Mouse (Mus musculus) G1E (cell line): ENCODE data around the gene Ninj1.

ENCODE experiments used
- CTCF ChIP-seq: IDR thresholded peaks from 2 replicates; pipeline ENCODE4 v1.5.1; 2012; ENCODE audit warnings: low read depth, low read length, inconsistent platforms, mixed read lengths
- GATA1 ChIP-seq: IDR thresholded peaks from 2 replicates; pipeline ENCODE4 v1.6.1; 2012; ENCODE audit warnings: borderline replicate concordance, low read length, inconsistent platforms, mixed read lengths
- GATA2 ChIP-seq: IDR thresholded peaks from 2 replicates; pipeline ENCODE4 v1.6.1; 2012; ENCODE audit warnings: low read depth, low read length, inconsistent platforms, borderline replicate concordance
- POLR2AphosphoS5 ChIP-seq: IDR thresholded peaks from 2 replicates; pipeline ENCODE4 v1.6.1; 2012; ENCODE audit warnings: low read depth, low read length, inconsistent platforms; ENCODE audit not compliant: insufficient replicate concordance
- TAL1 ChIP-seq: conservative IDR thresholded peaks from 2 replicates; pipeline ENCODE4 v1.6.1; 2012; ENCODE audit warnings: low read depth, low read length, inconsistent platforms, mixed read lengths

GRCm38 (mm10) chr13:49147858-49148226, 39.4 kb upstream of the Ninj1 start, which contains the start of gene Wnk2:
- no peak for TF ChIP-seq CTCF
- TF ChIP-seq TAL1 = no peak
- TF ChIP-seq GATA2 = no peak
- no peak for TF ChIP-seq GATA1
- no peak for TF ChIP-seq POLR2AphosphoS5
